Mouse (Mus musculus): ENCODE measurements around the gene Sh3kbp1.

DNA sequence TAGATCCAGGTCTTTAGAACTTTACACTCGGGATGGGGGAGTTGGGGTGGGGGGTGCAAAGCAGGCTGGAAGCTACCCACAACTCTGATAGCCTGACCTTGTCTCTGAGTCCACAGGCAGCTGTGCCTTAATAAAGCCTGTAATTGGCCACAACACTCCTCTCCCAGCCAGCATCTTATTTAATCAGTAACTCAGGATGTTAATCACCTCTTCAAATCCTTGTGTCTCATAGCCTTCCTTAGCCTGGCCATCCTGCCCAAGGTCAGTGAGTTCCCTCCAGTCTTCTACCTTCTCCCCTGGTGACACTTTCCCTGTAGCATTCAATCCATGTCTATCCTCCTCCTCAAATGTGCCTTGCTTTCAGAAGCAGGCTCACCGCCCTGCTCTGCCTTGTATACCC is 342.0 kb downstream of the Sh3kbp1 start:
- TF ChIP-seq CTCF (IDR thresholded peaks at IDR 0.05; ENCODE audit: low read depth, low read length): no peak
- no peak for TF ChIP-seq EP300 (IDR thresholded peaks at IDR 0.05; ENCODE audit: insufficient read depth, low read depth, low read length)

Data from ES-Bruce4 (cell line).